Mouse (Mus musculus): ENCODE measurements around the gene Pwp1.
"Not testable (repeated sequence)": the region's sequence is repeated elsewhere in the genome, so short reads cannot be mapped to it uniquely, and the experiment has no call there.

Gene Pwp1

GRCm38 (mm10) chr10:85829085-85829853, at the start of gene Pwp1:
Gene Pwp1 (plus strand): TSS chr10:85829494.
- peak; percentile 67 for DNase-seq (ENCODE audit: low read depth, low spot score)

GRCm38 (mm10) chr10:85822143-85822696, 7.1 kb upstream of the Pwp1 start:
- DNase-seq (ENCODE audit: low read depth, low spot score) = not testable (repeated sequence)

- not testable (repeated sequence) for DNase-seq (ENCODE audit: low read depth, low spot score)
Measured at GRCm38 (mm10) chr10:85823752-85824151, 5.5 kb upstream of the Pwp1 start.

GRCm38 (mm10) chr10:85828722-85829084, 591 bp upstream of the Pwp1 start:
- not testable (repeated sequence) for DNase-seq (ENCODE audit: low read depth, low spot score)

GRCm38 (mm10) chr10:85846105-85846862, 17.0 kb downstream of the Pwp1 start:
- no peak for DNase-seq (ENCODE audit: low read depth, low spot score)

GRCm38 (mm10) chr10:85871698-85872478, 42.6 kb downstream of the Pwp1 start:
- peak; percentile 94 for DNase-seq (ENCODE audit: low read depth, low spot score)

- peak; percentile 55 for DNase-seq (ENCODE audit: low read depth, low spot score)
Measured at GRCm38 (mm10) chr10:85872479-85872773, 43.1 kb downstream of the Pwp1 start.

GRCm38 (mm10) chr10:85873861-85874544, 44.7 kb downstream of the Pwp1 start:
- no peak for DNase-seq (ENCODE audit: low read depth, low spot score)

GRCm38 (mm10) chr10:85875812-85876211, 46.5 kb downstream of the Pwp1 start:
- no peak for DNase-seq (ENCODE audit: low read depth, low spot score)

GRCm38 (mm10) chr10:85879886-85880486, 50.7 kb downstream of the Pwp1 start:
- no peak for DNase-seq (ENCODE audit: low read depth, low spot score)

- DNase-seq (ENCODE audit: low read depth, low spot score) = peak; percentile 99
Measured at GRCm38 (mm10) chr10:85916498-85917309, 87.4 kb downstream of the Pwp1 start, which contains the start of gene Prdm4. Gene Prdm4 (minus strand): TSS chr10:85917142.

GRCm38 (mm10) chr10:85927676-85928445, 98.6 kb downstream of the Pwp1 start, which contains the start of gene Ascl4:
Gene Ascl4 (plus strand): TSS chr10:85927681.
- DNase-seq (ENCODE audit: low read depth, low spot score) = peak; percentile 53

- DNase-seq (ENCODE audit: low read depth, low spot score) = peak; percentile 91
Measured at GRCm38 (mm10) chr10:85928499-85929207, 99.4 kb downstream of the Pwp1 start.

- DNase-seq (ENCODE audit: low read depth, low spot score) = no peak
Measured at GRCm38 (mm10) chr10:85929208-85929591, 99.9 kb downstream of the Pwp1 start.

- no peak for DNase-seq (ENCODE audit: low read depth, low spot score)
Measured at GRCm38 (mm10) chr10:85929962-85930361, 100.7 kb downstream of the Pwp1 start.

- no peak for DNase-seq (ENCODE audit: low read depth, low spot score)
Measured at GRCm38 (mm10) chr10:85936280-85936965, 107.1 kb downstream of the Pwp1 start.

Data from CD4-positive, CD25-positive, alpha-beta regulatory T cell, adult 2 months (primary cell).